Mouse (Mus musculus) urinary bladder, adult 2 months (tissue): Measurements from ENCODE around the gene Serinc1. TPM values are rescaled to one million over a fixed set of nuclear protein-coding genes. Genes with fewer than 3 reads are reported as not detected.

Source experiments
- DNase-seq: peaks from one replicate; pipeline ENCODE4 v3.0.0; 2022; ENCODE audit warnings: low spot score
- polyA plus RNA-seq: library from polyadenylated mRNA; depleted of rRNA; stranded (reverse); fragments of >200 nt; gene quantifications from 2 replicates; pipeline ENCODE4 v1.2.3, GENCODE M21; 2012; rRNA removed

Gene Serinc1
- polyA plus RNA-seq, 1 experiment = 154 TPM

GRCm38 (mm10) chr10:57485908-57486541, 46.3 kb downstream of the Serinc1 start, which contains the start of gene Hsf2:
TSS of gene Hsf2 (plus strand) at chr10:57486385.
- peak; percentile 91 for DNase-seq

- no peak for DNase-seq
Measured at GRCm38 (mm10) chr10:57484741-57485140, 47.6 kb downstream of the Serinc1 start.

DNA sequence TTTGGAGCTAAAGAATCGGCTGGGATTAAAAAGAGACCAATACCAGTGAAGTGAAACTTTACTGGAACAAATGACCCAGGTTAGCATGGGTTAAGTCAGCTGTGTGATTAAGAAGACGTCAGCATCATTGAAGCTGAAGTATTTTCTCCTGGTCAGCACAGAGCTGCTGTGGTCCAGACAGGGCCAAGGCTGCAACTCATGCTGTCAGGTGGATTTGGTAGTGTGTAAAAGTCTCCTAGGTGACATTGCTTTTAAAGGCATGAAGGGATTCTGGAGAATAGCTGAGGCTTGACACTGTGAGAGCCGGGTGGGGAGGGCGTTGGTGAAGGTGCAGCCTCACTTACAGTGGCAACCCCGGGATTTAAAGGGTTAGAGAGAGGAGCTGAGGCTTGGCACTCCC, 50.6 kb downstream of the Serinc1 start:
- DNase-seq = no peak

GRCm38 (mm10) chr10:57477121-57477843, 55.0 kb downstream of the Serinc1 start:
- no peak for DNase-seq

Other genes starting within 250 kb of the Serinc1 start
- 10.6 and 10.7 TPM in 2 replicates for gene Hsf2, start 46.1 kb downstream of the Serinc1 start, polyA plus RNA-seq
- gene Pkib, start 99.5 kb upstream of the Serinc1 start, polyA plus RNA-seq = 0.92 and 1.3 TPM in 2 replicates